Mouse (Mus musculus): ENCODE results near the gene Naa16.

DNA sequence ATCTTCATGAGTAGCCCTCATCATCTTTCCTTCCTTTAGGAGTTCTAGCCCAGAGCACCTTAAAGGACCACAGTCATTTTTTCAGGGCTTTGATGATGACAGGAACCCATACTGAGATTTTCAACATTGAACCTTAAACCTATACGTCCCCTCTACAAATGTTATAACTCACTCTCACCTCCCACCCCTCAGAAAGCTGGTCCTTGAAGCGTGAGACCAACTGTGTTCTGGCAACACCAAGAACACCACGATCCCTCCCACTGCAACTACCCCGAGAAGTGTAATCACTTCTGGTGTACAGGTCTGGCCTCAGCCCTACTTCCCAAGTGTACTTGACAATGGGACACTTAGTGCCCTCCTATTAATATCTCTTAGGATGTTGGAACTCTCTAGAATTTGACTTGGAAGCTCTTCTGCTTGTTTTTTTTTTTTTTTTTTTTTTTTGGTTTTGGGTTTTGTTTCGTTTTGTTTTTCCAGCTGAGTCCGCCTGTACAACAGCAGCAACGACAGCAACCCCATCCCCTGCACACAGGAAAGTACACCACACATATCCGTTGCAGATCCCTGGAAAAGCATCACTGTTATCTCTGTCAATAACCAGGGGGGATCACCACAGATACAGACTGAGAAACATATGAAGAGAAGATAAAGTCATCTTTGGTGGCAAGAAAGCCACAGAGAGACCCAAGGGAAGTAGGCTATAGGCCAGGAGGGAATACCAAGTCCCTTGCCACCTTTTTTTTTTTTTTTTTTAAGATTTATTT is 96.3 kb downstream of the Naa16 start:
- no peak for TF ChIP-seq CTCF (IDR thresholded peaks at IDR 0.05; ENCODE audit: control insufficient read depth, insufficient read depth, insufficient replicate concordance, low read depth, low read length)
- no peak for TF ChIP-seq POLR2A (IDR thresholded peaks at IDR 0.05; ENCODE audit: control insufficient read depth, low read depth, low read length)

All from testis, adult 2 months (tissue).